Mouse (Mus musculus): ENCODE results near the gene C130060K24Rik. TPM values are rescaled to one million over a fixed set of nuclear protein-coding genes. Genes with fewer than 3 reads are reported as not detected.
A peak's percentile ranks its signal among the peaks of the same experiment; 100 is the strongest.

Gene C130060K24Rik
- not detected in 2 replicates for polyA plus RNA-seq (2012; rRNA removed)

DNA sequence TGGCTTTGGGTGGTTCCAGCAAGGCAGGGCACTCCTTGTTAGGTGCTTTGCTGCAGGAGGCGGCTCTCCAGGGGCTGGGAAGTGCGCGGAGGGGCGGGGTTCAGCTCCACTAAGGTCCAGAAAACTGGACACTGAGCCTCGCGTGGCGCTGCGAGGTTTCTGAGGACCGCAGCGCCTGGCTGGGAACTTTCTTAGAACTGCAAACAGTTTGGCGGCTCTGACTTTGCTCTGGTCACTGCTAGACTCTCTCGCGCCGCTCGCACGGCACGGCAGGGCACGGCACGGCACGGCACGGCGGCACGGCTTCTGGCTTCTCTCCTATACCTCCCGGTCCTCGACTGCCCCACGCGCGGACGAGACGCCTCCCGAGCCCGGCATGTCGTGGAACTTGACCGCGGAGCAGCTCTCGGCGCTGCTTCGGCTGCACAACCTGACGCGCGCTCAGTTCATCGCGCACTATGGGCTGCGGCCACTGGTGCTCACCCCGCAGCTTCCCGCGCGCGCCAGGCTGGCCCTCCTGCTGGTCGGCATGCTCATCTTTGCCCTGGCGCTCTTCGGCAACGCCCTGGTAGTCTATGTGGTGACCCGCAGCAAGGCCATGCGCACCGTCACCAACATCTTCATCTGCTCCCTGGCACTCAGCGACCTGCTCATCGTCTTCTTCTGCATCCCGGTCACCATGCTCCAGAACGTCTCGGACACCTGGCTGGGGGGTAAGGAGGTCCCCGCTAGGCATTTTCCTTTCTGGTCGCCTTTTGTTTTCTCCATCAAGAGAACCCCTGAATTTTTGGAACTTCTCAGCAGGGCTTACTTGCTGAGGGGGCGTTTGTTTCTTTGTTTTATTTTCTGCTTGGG is at the start of gene C130060K24Rik:
TSS of gene C130060K24Rik (plus strand) at position 188 of the 855 bp plus-strand sequence.
- H3K27ac ChIP-seq (ENCODE audit: control insufficient read depth, insufficient read depth, low read depth, low read length) = no peak within 1 kb of the TSS
- no peak for TF ChIP-seq POLR2A (IDR thresholded peaks at IDR 0.05; ENCODE audit: control insufficient read depth, low read depth, low read length)
- no peak for TF ChIP-seq CTCF (IDR thresholded peaks at IDR 0.05; ENCODE audit: control insufficient read depth, insufficient read depth, insufficient replicate concordance, low read depth, low read length)
- no peaks in the 10 kb centered on the region for H3K36me3 ChIP-seq (ENCODE audit: control insufficient read depth, insufficient read depth, low read length)
- H3K4me3 ChIP-seq (ENCODE audit: control insufficient read depth, low read depth, low read length) = peak within 1 kb of the TSS; percentile 47
- H3K27me3 ChIP-seq (ENCODE audit: control insufficient read depth, insufficient read depth, low read length) = no peaks in the 10 kb centered on the region
- H3K4me1 ChIP-seq (ENCODE audit: control insufficient read depth, insufficient read depth, low read length) = peaks cover 6% of the 10 kb centered on the region; the same call in 1 of the 2 replicates

GRCm38 (mm10) chr6:65334246-65334645 is 46.7 kb upstream of the C130060K24Rik start:
- TF ChIP-seq POLR2A (IDR thresholded peaks at IDR 0.05; ENCODE audit: control insufficient read depth, low read depth, low read length) (no peak), CTCF (IDR thresholded peaks at IDR 0.05; ENCODE audit: control insufficient read depth, insufficient read depth, insufficient replicate concordance, low read depth, low read length) (no peak)

DNA sequence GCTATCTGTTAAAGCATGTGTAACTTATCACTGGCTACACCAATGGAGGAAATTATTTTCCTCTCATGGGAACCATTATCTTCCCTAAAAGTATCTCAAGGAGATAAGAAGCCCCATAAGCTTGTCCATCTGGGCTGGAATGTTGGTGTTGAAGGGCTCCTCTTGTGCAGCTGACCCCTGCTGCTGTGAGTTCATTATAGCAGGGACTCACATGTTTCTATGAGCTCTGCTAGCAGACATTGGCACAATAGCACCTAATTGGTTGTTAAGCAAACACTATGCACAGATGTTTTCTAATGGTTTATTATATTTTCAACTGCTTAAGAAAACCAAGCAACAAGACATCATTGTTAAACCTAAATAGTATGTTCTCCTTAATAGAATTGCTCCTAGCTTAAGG is 41.5 kb upstream of the C130060K24Rik start:
- H3K27ac ChIP-seq (ENCODE audit: control insufficient read depth, insufficient read depth, low read depth, low read length) = no peak overlapping the region
- H3K27me3 ChIP-seq (ENCODE audit: control insufficient read depth, insufficient read depth, low read length) = no peaks in the 10 kb centered on the region
- no peak for TF ChIP-seq POLR2A (IDR thresholded peaks at IDR 0.05; ENCODE audit: control insufficient read depth, low read depth, low read length)
- no peak for TF ChIP-seq CTCF (IDR thresholded peaks at IDR 0.05; ENCODE audit: control insufficient read depth, insufficient read depth, insufficient replicate concordance, low read depth, low read length)
- H3K4me1 ChIP-seq (ENCODE audit: control insufficient read depth, insufficient read depth, low read length) = no peaks in the 10 kb centered on the region
- H3K36me3 ChIP-seq (ENCODE audit: control insufficient read depth, insufficient read depth, low read length) = no peaks in the 10 kb centered on the region
- H3K4me3 ChIP-seq (ENCODE audit: control insufficient read depth, low read depth, low read length) = no peak overlapping the region

More at GRCm38 (mm10) chr6:65334246-65334645, 46.7 kb upstream of the C130060K24Rik start:
- Histone ChIP-seq H3K4me1 (ENCODE audit: control insufficient read depth, insufficient read depth, low read length) (no peaks in the 10 kb centered on the region), H3K36me3 (ENCODE audit: control insufficient read depth, insufficient read depth, low read length) (no peaks in the 10 kb centered on the region), H3K27ac (ENCODE audit: control insufficient read depth, insufficient read depth, low read depth, low read length) (no peak overlapping the region), H3K27me3 (ENCODE audit: control insufficient read depth, insufficient read depth, low read length) (no peaks in the 10 kb centered on the region), H3K4me3 (ENCODE audit: control insufficient read depth, low read depth, low read length) (no peak overlapping the region)

DNA sequence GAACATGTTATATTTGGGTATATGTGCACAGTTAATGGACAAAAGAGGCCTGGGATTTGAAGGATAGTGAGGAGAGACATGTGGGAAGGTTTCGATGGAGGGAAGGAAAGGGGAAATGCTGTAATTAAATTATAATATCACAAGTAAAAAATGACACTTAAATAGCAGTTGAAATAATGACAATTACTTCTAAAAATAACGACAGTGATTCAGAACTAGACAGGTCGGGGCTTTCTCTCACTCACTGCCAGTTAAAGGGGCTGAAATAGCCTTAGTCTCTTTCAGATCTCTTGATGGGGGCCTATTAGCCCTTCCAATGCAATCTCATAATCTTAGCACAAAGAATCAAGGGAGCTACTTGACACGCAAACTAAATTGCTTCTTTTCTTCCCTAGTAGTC is 39.5 kb upstream of the C130060K24Rik start:
- no peaks in the 10 kb centered on the region for H3K27me3 ChIP-seq (ENCODE audit: control insufficient read depth, insufficient read depth, low read length)
- H3K27ac ChIP-seq (ENCODE audit: control insufficient read depth, insufficient read depth, low read depth, low read length) = no peak overlapping the region
- no peak for TF ChIP-seq CTCF (IDR thresholded peaks at IDR 0.05; ENCODE audit: control insufficient read depth, insufficient read depth, insufficient replicate concordance, low read depth, low read length)
- TF ChIP-seq POLR2A (IDR thresholded peaks at IDR 0.05; ENCODE audit: control insufficient read depth, low read depth, low read length) = no peak
- no peaks in the 10 kb centered on the region for H3K4me1 ChIP-seq (ENCODE audit: control insufficient read depth, insufficient read depth, low read length)
- H3K4me3 ChIP-seq (ENCODE audit: control insufficient read depth, low read depth, low read length) = no peak overlapping the region
- no peaks in the 10 kb centered on the region for H3K36me3 ChIP-seq (ENCODE audit: control insufficient read depth, insufficient read depth, low read length)

DNA sequence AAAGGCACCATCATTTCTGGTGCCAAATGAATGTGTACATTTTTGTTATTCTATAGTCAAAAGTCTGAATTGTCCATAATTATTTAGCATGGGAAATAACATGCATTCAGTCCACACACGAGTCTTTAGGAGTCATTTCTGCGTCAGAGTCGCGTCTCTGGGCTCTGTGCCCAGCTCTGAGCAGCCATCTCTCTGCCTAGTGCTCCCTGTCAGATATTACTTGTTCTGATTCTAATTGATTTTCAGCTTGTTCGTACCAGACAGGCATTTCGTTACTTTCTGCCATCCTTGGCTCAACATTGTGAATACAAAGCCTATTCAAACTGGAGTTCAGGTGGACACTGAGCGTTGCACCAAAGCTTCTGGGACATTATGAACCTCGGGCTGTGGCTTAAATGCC is 33.2 kb upstream of the C130060K24Rik start:
- no peaks in the 10 kb centered on the region for H3K27me3 ChIP-seq (ENCODE audit: control insufficient read depth, insufficient read depth, low read length)
- no peaks in the 10 kb centered on the region for H3K36me3 ChIP-seq (ENCODE audit: control insufficient read depth, insufficient read depth, low read length)
- TF ChIP-seq CTCF (IDR thresholded peaks at IDR 0.05; ENCODE audit: control insufficient read depth, insufficient read depth, insufficient replicate concordance, low read depth, low read length) = no peak
- TF ChIP-seq POLR2A (IDR thresholded peaks at IDR 0.05; ENCODE audit: control insufficient read depth, low read depth, low read length) = no peak
- no peak overlapping the region; the same call in 1 of the 2 replicates for H3K4me3 ChIP-seq (ENCODE audit: control insufficient read depth, low read depth, low read length)
- no peak overlapping the region for H3K27ac ChIP-seq (ENCODE audit: control insufficient read depth, insufficient read depth, low read depth, low read length)
- no peaks in the 10 kb centered on the region for H3K4me1 ChIP-seq (ENCODE audit: control insufficient read depth, insufficient read depth, low read length)

DNA sequence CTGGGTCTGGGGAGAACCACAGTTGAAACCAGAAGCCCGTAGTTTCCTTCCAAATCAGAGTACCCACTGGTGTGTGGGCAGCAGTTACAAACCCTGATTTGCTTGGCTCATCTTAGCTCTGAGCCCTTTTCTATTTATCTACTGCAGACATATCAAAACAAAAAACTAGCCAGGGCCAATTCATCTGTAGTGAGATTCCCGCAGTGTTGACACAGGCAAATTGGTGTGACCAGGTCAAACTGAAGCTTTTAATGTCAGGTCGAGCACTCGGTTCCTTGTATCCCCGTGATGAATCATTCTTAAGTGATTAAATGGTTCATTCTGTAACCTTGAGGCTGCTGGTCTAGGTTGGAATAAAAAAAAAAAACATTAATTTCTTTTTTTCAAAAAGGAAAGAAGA is 32.6 kb upstream of the C130060K24Rik start:
- no peak overlapping the region for H3K27ac ChIP-seq (ENCODE audit: control insufficient read depth, insufficient read depth, low read depth, low read length)
- H3K4me1 ChIP-seq (ENCODE audit: control insufficient read depth, insufficient read depth, low read length) = no peaks in the 10 kb centered on the region
- no peaks in the 10 kb centered on the region for H3K27me3 ChIP-seq (ENCODE audit: control insufficient read depth, insufficient read depth, low read length)
- TF ChIP-seq CTCF (IDR thresholded peaks at IDR 0.05; ENCODE audit: control insufficient read depth, insufficient read depth, insufficient replicate concordance, low read depth, low read length) = no peak
- no peak for TF ChIP-seq POLR2A (IDR thresholded peaks at IDR 0.05; ENCODE audit: control insufficient read depth, low read depth, low read length)
- no peak overlapping the region for H3K4me3 ChIP-seq (ENCODE audit: control insufficient read depth, low read depth, low read length)
- H3K36me3 ChIP-seq (ENCODE audit: control insufficient read depth, insufficient read depth, low read length) = no peaks in the 10 kb centered on the region

DNA sequence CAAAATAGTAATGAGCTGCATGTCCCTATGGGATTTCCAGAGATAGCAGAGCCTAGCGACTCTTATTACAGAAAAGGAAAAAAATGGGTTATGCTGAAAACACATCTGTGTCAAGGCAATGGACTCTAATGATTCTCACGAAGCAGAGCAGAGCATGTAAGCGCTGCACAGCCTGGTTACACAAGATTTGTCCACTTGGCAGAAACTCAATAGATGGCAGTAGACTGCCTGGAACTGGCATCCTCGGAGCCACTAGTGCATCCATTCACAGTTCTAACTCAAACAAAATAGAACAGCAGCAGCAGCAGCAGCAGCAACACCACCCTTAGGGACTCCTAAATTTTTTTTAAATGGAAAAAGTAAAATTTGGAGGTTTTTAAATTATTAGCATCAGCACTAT is 29.3 kb upstream of the C130060K24Rik start:
- Histone ChIP-seq H3K4me3 (ENCODE audit: control insufficient read depth, low read depth, low read length) (no peak overlapping the region), H3K27me3 (ENCODE audit: control insufficient read depth, insufficient read depth, low read length) (no peaks in the 10 kb centered on the region), H3K4me1 (ENCODE audit: control insufficient read depth, insufficient read depth, low read length) (no peaks in the 10 kb centered on the region), H3K27ac (ENCODE audit: control insufficient read depth, insufficient read depth, low read depth, low read length) (no peak overlapping the region), H3K36me3 (ENCODE audit: control insufficient read depth, insufficient read depth, low read length) (no peaks in the 10 kb centered on the region)
- TF ChIP-seq CTCF (IDR thresholded peaks at IDR 0.05; ENCODE audit: control insufficient read depth, insufficient read depth, insufficient replicate concordance, low read depth, low read length) = no peak
- TF ChIP-seq POLR2A (IDR thresholded peaks at IDR 0.05; ENCODE audit: control insufficient read depth, low read depth, low read length) = no peak
